Mouse (Mus musculus) intestine, embryonic 14.5 days (tissue): Measurements from ENCODE around the gene Hoxa6. TPM values are rescaled to one million over a fixed set of nuclear protein-coding genes. Genes with fewer than 3 reads are reported as not detected.

Experiments used
- ATAC-seq: fragments of 200-750 bp; cut with Nextera tagmentation; replicated peaks from 2 replicates; pipeline ENCODE4 v1.8.0; 2017; ENCODE audit warnings: low read depth, moderate number of reproducible peaks, moderate TSS enrichment, moderate library complexity; ENCODE audit not compliant: low FRiP score, low TSS enrichment
- DNase-seq: peaks from one replicate; pipeline ENCODE4 v3.0.0-alpha.2; 2018; ENCODE audit warnings: low spot score
- H3K27ac ChIP-seq: fragments of 300-500 bp; sonication (generic); 2 replicates; pipeline ENCODE4 v1.5.1; 2014; ENCODE audit warnings: low read depth, mild to moderate bottlenecking, control low read depth
- H3K27me3 ChIP-seq: fragments of 300-500 bp; sonication (generic); replicated peaks from 2 replicates; pipeline ENCODE4 v1.6.1; 2014; ENCODE audit warnings: low read length, control low read depth; ENCODE audit not compliant: control insufficient read depth, insufficient read depth
- H3K36me3 ChIP-seq: fragments of 300-500 bp; sonication (generic); 2 replicates; pipeline ENCODE4 v1.6.1; 2014; ENCODE audit warnings: low read length, control low read depth; ENCODE audit not compliant: control insufficient read depth, insufficient read depth
- H3K4me1 ChIP-seq: fragments of 300-500 bp; sonication (generic); replicated peaks from 2 replicates; pipeline ENCODE4 v1.6.1; 2014; ENCODE audit warnings: low read length, control low read depth, mixed read lengths; ENCODE audit not compliant: control insufficient read depth, insufficient read depth
- H3K4me2 ChIP-seq: fragments of 300-500 bp; sonication (generic); 2 replicates; pipeline ENCODE4 v1.6.1; 2014; ENCODE audit warnings: low read length
- H3K4me3 ChIP-seq: fragments of 300-500 bp; sonication (generic); 2 replicates; pipeline ENCODE4 v1.5.1; 2014; ENCODE audit warnings: low read depth, low read length, control low read depth, mixed read lengths
- H3K9ac ChIP-seq: fragments of 300-500 bp; sonication (generic); 2 replicates; pipeline ENCODE4 v1.6.1; 2014; ENCODE audit warnings: mild to moderate bottlenecking, low read length
- H3K9me3 ChIP-seq: fragments of 300-500 bp; sonication (generic); 2 replicates; pipeline ENCODE4 v1.6.1; 2016; ENCODE audit warnings: low read length, control low read depth; ENCODE audit not compliant: control insufficient read depth
- WGBS: fragments of 180-500 bp; shearing (Covaris S2); extraction: QIAGEN DNeasy Blood & Tissue Kit; methylation state at CpG from one replicate; pipeline ENCODE4 v1.1.7; 2014; 5-methylcytosine and 5-hydroxymethylcytosine counted together
- polyA plus RNA-seq: library from polyadenylated mRNA; unstranded; fragments of >200 nt; fragmentation: Nextera tagmentation; extraction: Ambion mirVana; gene quantifications from 2 replicates; pipeline ENCODE4 v1.2.1, GENCODE M21; 2014

The Hoxa6 gene
- polyA plus RNA-seq = 2.5 and 3.9 TPM in 2 replicates

DNA sequence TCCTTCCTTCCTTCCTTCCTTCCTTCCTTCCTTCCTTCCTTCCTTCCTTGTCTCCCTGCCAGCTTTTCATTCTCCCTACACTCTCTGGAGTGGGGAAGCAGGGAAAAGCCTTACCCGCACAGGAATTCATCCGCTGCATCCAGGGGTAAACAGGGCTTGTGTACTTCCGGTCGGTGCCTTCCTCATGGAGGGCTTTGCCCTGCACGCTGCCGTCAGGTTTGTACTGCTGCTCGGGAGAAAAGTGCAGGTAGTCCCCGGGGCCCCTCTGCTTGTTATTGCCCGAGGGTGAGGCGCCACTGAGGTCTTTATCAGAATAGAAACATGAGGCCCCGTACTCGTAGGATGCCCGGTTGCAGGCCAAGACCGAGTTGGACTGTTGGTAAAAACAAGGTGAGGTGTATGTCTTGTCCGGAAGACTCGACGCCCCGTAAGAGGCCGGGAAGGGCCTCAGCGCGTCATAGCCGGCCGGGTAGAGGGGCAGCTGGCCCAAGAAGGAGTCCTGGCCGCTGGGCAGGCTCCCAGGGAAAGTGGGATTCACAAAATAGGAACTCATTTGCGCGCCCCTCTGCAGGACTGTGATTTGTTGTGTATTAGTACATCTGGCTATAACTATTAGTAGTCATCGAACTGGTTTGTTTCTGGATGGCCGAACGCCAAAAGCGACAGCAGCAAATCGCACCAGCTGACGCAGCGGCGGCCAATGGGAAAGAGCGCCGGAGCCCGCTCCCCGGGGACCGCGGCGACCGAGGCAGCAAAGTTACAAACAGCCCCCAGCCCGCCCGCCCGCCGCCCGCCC is at the start of gene Hoxa6:
Hoxa6 (minus strand) TSS at position 651 of the 796 bp plus-strand sequence.
- Histone ChIP-seq H3K36me3 (0 out of 2 replicates have a peak, but pooled peaks cover 4% of the 10 kb centered on the region), H3K4me2 (peak within 1 kb of the TSS; percentile 78), H3K27ac (peak within 1 kb of the TSS; percentile 57), H3K4me3 (peak within 1 kb of the TSS; percentile 36), H3K9me3 (no peaks in the 10 kb centered on the region), H3K27me3 (peaks cover 59% of the 10 kb centered on the region), H3K4me1 (peaks cover 39% of the 10 kb centered on the region), H3K9ac (peak within 1 kb of the TSS; percentile 51)
- peak; percentile 78 for DNase-seq
- WGBS = 4% methylated on average over 47 of the region's 47 CpGs
- ATAC-seq = no peak; the same call in 1 of the 2 replicates

DNA sequence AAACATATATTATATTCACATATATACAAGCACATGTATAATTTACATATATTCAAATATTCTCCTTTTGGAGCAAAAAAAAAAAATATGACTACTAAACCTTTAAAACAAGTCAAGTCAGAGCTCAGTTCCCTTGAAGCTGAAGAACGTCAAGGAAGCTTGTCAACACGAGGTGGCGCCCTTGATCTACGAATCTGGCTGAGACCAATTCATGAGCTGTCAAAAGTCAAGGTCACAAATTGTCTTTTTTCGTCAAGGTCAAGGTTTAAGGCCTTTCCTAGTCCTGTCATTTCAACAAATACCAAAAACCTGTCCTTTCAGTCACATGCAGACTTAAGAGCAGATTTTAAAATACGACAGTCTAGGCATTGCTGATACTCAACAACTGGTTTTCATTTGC is 48.4 kb upstream of the Hoxa6 start:
- 0% methylated on average over 6 of the region's 6 CpGs for WGBS
- peak overlapping the region; percentile 6; the same call in 1 of the 2 replicates for H3K4me2 ChIP-seq
- ATAC-seq = no peak

GRCm38 (mm10) chr6:52253511-52254500 is 45.3 kb upstream of the Hoxa6 start:
- 0 out of 2 replicates have a peak, but pooled peaks cover 4% of the 10 kb centered on the region for H3K4me1 ChIP-seq
- 0 out of 2 replicates have a peak overlapping the region, but pooled peaks have one; percentile 30 for H3K9ac ChIP-seq
- DNase-seq (peak; percentile 84), ATAC-seq (no peak)
- H3K4me2 ChIP-seq = peak overlapping the region; percentile 32
- no peaks in the 10 kb centered on the region for H3K9me3 ChIP-seq
- no peaks in the 10 kb centered on the region for H3K36me3 ChIP-seq
- H3K27ac ChIP-seq = no peak overlapping the region
- 2% methylated on average over 59 of the region's 59 CpGs for WGBS
- peaks cover 97% of the 10 kb centered on the region for H3K27me3 ChIP-seq
- peak overlapping the region; percentile 16; the same call in 1 of the 2 replicates for H3K4me3 ChIP-seq

More for the DNA sequence above, 48.4 kb upstream of the Hoxa6 start:
- H3K36me3 ChIP-seq = no peaks in the 10 kb centered on the region
- DNase-seq = peak; percentile 94
- H3K9me3 ChIP-seq = no peaks in the 10 kb centered on the region
- peak overlapping the region; percentile 13; the same call in 1 of the 2 replicates for H3K4me3 ChIP-seq
- peaks cover 15% of the 10 kb centered on the region; the same call in 1 of the 2 replicates for H3K4me1 ChIP-seq
- peaks cover 97% of the 10 kb centered on the region for H3K27me3 ChIP-seq
- no peak overlapping the region for H3K27ac ChIP-seq
- H3K9ac ChIP-seq = no peak overlapping the region

DNA sequence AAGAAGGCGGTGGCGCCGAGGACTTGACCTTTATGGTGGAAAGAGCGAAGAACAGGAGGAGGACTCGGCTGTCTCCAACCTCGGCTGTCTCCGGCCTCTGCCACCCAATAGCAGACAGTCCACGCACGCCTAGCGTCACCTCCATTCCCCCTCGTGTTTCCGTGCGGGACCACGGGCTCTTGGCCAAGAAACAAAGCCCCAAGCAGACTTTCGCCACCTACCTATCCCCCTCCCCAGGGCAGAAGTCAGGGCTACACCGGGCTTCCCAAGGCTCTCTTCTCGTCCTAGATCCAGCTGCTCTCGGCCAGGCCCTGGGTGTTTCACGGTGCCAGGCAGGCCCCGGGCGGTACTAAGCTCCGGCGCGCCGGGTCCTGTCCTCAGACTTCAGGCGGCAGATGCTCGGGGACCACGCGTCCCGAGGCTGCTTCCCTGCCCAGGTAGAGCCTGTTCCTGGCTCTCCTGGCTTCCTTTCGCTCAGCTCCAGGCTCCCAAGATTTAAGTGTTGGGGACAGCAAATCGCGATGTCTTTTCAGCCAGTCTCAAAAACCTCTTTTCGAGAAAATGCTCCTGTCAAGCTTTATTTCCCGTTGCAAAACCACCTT is 44.4 kb upstream of the Hoxa6 start:
- H3K4me3 ChIP-seq = peak overlapping the region; percentile 16
- H3K27me3 ChIP-seq = peaks cover 97% of the 10 kb centered on the region
- peak overlapping the region; percentile 30; the same call in 1 of the 2 replicates for H3K9ac ChIP-seq
- no peaks in the 10 kb centered on the region for H3K9me3 ChIP-seq
- no peaks in the 10 kb centered on the region for H3K36me3 ChIP-seq
- 0 out of 2 replicates have a peak, but pooled peaks cover 4% of the 10 kb centered on the region for H3K4me1 ChIP-seq
- no peak overlapping the region for H3K27ac ChIP-seq
- peak; percentile 77 for DNase-seq
- under 1% methylated on average over 35 of the region's 35 CpGs for WGBS
- no peak for ATAC-seq
- peak overlapping the region; percentile 32 for H3K4me2 ChIP-seq

DNA sequence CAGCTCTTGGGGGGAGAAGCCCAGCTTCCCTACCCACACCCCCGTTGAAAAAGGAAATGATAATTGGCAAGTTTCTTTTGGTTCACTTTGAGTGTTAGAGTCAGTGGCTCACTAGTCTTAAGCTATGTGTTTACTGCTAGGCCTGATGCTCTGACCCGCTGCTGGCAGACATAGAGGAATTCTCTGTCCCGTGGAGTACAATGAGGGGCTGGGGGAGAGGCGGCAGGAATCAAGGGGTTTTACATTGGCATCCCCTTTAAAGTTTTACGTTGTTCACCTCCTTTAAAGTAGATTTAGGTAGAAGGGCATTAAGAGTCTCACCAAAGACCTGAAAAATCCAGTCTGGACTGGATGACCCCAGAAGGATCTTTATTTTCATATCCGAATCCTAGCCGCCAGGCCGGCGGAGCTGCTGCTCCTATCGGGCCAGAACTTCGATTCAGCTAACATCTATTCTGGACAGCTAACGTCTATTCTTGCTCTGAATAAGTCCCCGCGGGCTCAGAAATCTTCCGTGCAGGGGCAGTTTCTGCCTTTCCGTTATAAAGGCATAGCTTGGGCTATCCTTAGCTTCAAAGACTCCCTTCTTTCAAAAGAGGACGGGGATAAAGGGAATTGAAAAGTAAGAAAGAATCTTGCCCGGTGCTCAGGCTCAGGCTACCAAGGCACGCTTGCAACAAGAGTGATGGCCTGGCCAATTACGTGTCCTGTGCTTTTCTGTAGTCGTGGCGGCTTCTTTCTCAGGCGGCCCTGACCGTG is 43.7 kb upstream of the Hoxa6 start:
- no peaks in the 10 kb centered on the region for H3K36me3 ChIP-seq
- 3% methylated on average over 24 of the region's 24 CpGs for WGBS
- no peak overlapping the region for H3K27ac ChIP-seq
- H3K4me1 ChIP-seq = 0 out of 2 replicates have a peak, but pooled peaks cover 4% of the 10 kb centered on the region
- peaks cover 97% of the 10 kb centered on the region for H3K27me3 ChIP-seq
- ATAC-seq = no peak
- H3K9me3 ChIP-seq = no peaks in the 10 kb centered on the region
- 0 out of 2 replicates have a peak overlapping the region, but pooled peaks have one; percentile 16 for H3K4me3 ChIP-seq
- no peak overlapping the region for H3K9ac ChIP-seq
- no peak for DNase-seq
- H3K4me2 ChIP-seq = peak overlapping the region; percentile 32; the same call in 1 of the 2 replicates

- Histone ChIP-seq H3K9me3 (no peaks in the 10 kb centered on the region), H3K36me3 (no peaks in the 10 kb centered on the region), H3K4me2 (no peak overlapping the region), H3K9ac (no peak overlapping the region), H3K4me3 (no peak overlapping the region), H3K27me3 (peaks cover 97% of the 10 kb centered on the region), H3K4me1 (0 out of 2 replicates have a peak, but pooled peaks cover 4% of the 10 kb centered on the region), H3K27ac (no peak overlapping the region)
- WGBS = 14% methylated on average over 7 of the region's 7 CpGs
- ATAC-seq (no peak), DNase-seq (no peak)
Observed at GRCm38 (mm10) chr6:52251177-52251879, 42.8 kb upstream of the Hoxa6 start.

DNA sequence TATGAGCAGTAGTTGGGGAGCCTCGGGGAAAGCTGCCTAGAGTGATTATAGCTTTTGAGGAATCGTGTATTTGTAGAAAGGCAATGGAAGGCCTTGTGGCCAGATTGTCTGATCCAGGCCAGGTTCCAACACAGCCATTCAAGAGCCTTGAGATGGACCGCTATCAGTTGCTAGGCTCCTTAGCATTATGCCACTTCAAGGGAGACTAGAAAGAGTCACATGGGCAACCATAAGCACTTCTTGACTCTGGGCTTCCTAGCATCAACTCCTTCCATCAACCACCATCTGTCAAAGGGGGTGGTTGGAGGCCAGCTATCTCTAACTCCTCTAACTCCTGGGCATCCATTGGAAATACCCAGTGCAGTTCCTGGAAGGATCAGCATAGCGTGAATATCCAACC is 41.3 kb upstream of the Hoxa6 start:
- Histone ChIP-seq H3K27ac (no peak overlapping the region), H3K4me2 (peak overlapping the region; percentile 27), H3K9me3 (no peaks in the 10 kb centered on the region), H3K36me3 (no peaks in the 10 kb centered on the region), H3K9ac (no peak overlapping the region), H3K27me3 (peaks cover 97% of the 10 kb centered on the region), H3K4me3 (no peak overlapping the region; the same call in 1 of the 2 replicates), H3K4me1 (0 out of 2 replicates have a peak, but pooled peaks cover 4% of the 10 kb centered on the region)
- ATAC-seq = no peak
- WGBS = 4% methylated on average over 4 of the region's 4 CpGs
- no peak for DNase-seq
